Mouse (Mus musculus) stomach, embryonic 16.5 days (tissue): Measurements from ENCODE around the gene Mid1. TPM values are rescaled to one million over a fixed set of nuclear protein-coding genes. Genes with fewer than 3 reads are reported as not detected.

Source experiments
- polyA plus RNA-seq: library from polyadenylated mRNA; unstranded; fragments of >200 nt; fragmentation: Nextera tagmentation; extraction: Ambion mirVana; gene quantifications from 2 replicates; pipeline ENCODE4 v1.2.1, GENCODE M21; 2015

Mid1 gene
- polyA plus RNA-seq, 1 experiment from 2014 or later, result 6.8 TPM

Other genes with a start within 250 kb of the Mid1 start
- gene 4933400A11Rik, start 94.4 kb downstream of the Mid1 start, polyA plus RNA-seq, result 0.22 and 0.31 TPM in 2 replicates